Mouse (Mus musculus): ENCODE data around the gene Ncoa5.

The Ncoa5 gene

DNA sequence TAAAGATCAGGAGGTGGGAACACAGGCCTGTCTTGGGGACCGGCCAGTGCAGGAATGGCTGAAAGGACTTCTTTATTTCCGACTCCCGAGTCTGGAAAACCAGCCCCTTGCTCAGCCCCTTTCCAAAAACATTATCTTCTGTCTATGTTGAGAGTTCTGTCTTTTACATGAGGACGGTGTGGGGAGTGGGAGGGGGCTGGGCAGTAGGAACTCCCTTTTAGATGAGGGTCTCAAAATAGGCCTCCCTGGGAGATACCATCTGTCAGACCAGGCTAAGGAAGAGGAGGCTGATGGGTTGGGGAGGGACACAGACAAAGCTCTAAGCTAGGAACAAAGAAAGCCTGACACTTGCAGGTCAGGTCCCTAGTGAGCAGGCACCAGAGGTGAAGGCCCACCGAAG, 14.4 kb upstream of the Ncoa5 start:
- no peak for DNase-seq

- no peak for DNase-seq
These were observed 9.1 kb upstream of the Ncoa5 start for GRCm38 (mm10) chr2:165043729-165044128.

DNA sequence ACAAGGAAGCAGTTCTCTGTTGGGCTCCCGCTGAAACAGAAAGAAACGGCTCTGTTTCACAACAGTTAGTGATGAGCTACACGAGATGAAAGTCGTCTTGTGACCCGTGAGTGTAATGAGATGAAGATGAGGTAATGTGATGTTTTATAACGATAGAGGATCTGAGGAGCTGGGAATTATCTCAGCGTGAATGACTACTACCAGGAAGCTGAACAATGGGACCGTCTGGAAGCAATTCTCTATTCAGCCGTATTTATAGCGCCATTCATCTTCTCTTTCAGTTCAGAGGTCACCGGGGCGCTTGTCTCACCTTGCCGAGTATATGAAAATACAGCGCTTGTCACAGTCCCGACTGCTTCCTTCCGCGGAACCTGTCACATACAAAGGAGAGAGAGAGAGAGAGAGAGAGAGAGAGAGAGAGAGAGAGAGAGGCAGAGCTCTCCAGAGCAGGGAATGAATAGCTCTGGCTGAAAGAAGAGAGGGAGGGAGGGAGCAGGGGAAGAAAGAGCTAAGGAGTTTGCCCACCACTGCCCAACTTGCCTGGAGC, 8.5 kb upstream of the Ncoa5 start:
- DNase-seq = no peak

DNA sequence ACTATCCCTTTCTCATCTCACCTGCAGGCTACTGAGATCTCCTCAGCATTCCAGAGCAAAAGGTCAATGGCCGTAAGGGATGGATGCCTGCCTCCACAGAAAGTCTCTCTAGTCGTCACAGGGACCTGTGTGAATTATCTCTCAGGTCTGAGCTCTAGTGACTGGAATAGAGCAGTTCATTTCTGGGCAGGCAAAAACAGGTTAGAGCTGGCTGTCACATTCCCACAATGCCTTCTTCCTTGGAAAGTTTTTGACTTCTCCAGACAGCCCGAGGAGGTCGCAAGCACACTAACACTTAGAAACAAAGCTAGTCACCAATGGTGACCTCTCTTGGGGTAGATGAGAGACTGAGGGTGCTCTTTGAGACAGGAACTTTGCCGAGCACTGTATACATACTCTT, 7.5 kb upstream of the Ncoa5 start:
- no peak for DNase-seq

DNA sequence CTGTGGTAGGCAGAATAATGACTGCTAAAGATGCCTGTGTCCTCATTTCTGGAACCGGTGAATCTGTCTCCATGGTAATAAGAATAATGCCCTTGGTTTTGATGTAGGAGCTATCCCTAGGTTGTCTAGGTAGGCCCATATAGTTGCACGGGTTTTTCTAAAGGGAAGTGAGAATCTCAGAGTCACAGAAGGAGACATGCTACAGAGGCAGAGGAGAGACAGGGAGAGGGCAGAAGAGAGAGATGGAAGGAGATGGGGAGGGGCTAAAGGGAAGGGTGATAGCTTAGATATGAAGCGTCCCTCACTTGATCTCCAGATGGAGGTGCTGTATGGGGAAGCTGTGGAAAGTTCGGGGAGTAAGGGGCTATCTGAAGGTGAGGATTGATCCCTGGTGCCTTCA, 2.7 kb upstream of the Ncoa5 start:
- DNase-seq = no peak

GRCm38 (mm10) chr2:165035058-165035431, 378 bp upstream of the Ncoa5 start:
- no peak for DNase-seq

DNA sequence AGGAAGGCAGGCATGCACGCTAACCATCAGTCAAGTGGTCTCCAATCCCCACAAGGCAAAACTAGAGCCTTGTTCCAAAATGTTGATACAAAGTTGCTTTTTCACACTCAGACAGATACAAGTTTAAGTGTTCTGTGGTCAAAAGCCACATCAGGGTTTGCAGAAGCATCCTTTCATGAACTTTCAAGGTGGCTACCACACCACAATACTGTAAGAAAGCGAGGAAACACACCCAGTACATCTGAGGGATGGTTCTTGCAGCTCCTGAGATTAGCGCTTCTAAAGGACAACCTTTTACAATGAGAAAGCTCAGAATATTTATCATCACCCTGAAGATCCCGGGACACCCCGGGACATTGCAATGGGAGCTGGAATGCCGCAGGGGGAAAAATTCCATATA, 1.4 kb downstream of the Ncoa5 start:
- no peak for DNase-seq

DNA sequence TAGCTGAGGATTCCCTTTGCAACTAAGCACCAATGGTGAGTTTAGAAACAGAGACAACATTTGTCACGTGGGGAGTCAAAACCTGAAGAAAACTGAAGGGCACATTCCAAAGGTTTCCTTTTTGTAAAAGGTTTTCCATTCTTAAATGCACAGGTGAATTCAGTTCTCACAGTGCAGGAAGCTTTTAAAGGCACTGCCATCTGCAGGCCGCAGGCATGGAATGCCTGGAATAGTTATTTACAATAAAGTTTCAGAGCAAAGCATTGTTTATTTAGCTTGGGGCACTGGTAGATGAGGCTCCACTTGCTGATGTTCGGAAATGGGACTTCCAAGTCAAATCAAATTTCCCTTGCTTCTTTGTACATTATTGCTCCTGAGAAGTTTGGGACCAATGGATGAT, 2.1 kb downstream of the Ncoa5 start:
- DNase-seq = peak; percentile 39 to 41

DNA sequence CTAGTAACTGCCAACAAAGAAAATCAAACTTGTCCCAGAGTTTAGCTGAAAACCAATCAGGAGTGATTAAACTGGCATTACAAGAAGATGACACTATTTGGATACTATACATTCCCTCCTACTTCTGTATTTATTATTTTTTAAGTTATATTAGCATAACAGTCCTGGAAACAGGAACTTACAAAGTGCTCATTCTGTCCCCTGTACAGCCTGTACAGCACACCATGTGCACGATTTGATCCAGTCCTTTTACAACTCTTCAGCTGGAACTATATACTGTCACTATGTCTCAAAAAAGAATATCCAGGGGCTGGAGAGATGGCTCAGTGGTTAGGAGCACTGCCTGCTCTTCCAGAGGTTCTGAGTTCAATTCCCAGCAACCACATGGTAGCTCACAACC, 7.5 kb downstream of the Ncoa5 start:
- no peak for DNase-seq

GRCm38 (mm10) chr2:165020490-165020889, 14.2 kb downstream of the Ncoa5 start:
- no peak for DNase-seq

- no peak for DNase-seq
These were observed 19.7 kb downstream of the Ncoa5 start for GRCm38 (mm10) chr2:165014935-165015334.

DNA sequence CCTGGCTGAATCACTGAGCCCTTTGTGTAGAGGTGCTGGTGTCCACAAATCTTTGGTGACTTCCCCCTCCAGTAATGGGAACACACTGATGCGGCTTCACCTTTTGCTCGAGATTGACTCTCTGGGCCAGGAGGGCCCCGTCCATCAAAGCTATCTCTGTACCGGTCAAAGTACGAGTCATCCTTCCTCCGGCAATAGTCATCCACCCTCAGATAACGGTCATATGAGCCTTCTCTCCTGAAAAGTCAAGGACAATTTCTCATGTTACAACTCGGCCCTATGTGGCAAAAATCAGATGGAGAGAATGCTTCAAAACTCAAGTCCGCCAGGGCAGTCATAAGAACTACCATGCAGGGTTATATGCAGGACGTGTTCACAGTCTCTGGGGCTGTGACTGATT, 24.3 kb downstream of the Ncoa5 start:
- DNase-seq = no peak

GRCm38 (mm10) chr2:165009581-165009980, 25.1 kb downstream of the Ncoa5 start:
- DNase-seq = peak; percentile 56 to 77

DNA sequence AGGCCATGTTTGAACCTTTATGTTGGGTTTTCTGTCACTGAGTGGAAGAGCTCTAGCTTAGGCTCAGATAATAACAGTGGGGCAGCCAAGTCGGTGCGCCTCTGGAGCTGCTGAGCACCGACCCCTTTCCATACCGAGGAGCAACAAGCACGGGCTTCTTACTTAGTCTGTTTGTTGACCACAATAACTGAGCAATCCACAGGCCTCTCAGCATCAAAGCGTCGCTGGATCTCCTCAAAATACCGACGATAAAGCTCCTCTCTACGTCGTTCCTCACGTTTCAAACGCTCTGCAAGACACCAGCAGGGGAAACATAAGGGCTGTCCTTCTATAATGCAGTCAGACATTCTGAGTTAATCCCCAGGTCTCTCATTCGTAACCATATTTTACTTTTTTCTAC, 25.5 kb downstream of the Ncoa5 start:
- no peak for DNase-seq

DNA sequence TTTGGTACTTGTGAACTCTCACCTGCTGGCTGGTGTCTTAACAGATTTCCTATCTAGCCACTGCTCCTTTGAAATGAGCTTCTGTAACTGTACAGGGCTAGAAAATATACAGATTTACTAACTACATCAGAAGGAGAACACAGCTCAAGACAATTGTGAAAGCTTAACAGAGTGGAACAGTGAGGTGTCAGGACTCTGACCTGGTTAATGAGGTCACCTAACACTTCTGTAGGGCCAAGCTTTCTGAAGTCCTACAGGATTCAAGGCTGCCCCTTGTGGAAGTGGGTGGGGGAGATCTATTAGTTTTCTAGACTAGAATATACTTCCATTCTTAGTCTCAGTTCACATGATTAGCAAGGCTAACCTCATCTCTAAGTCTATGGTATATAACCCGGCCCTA, 26.7 kb downstream of the Ncoa5 start:
- peak in 1 of 2 experiments; percentile 41 for DNase-seq

DNA sequence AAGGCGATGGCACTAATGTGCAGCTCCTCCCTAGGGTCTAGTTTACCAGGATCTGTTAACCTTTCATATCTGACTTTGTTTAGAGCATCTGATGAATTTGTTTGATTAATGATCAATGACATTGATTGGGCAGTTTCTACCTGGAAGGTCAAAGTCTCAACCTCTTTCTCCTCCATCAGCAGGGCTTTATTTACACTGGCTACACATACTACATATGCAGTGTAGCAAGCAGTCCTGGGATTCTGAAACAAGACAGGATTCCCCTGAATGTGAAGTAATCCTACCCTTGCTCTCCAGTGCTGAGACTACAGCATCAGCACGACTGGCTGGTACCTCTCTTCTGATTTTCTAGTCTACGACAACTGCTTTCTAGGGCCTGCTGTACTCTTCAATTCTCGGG, 27.9 kb downstream of the Ncoa5 start:
- no peak for DNase-seq

GRCm38 (mm10) chr2:165004237-165004636, 30.4 kb downstream of the Ncoa5 start:
- peak; percentile 28 to 29 for DNase-seq

DNA sequence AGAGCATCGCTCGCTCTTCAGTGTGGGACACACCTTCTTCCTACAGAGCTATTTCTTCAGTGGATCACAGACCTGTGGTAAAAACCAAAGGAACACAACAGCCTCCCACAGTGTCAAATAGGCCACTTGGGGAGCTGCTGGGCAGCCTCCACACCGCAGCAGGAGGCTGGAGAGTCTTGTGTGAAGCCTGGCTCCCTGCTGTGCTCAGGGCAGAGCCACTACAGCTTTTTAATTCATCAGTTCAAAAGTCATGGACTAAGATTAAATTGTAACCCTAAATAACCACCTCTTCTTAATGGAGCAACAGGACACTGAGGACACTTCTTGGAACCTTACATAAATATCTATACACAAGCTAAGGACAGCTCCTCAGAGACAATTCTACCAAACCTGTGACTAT, 31.6 kb downstream of the Ncoa5 start:
- peak; percentile 36 to 44 for DNase-seq

- no peak for DNase-seq
These were observed 32.7 kb downstream of the Ncoa5 start for GRCm38 (mm10) chr2:165001958-165002357.

- DNase-seq = peak; percentile 50 to 72
These were observed 36.8 kb downstream of the Ncoa5 start for GRCm38 (mm10) chr2:164997721-164998428.

GRCm38 (mm10) chr2:164996848-164997720, 37.6 kb downstream of the Ncoa5 start:
- DNase-seq = peak in 1 of 2 experiments; percentile 31

DNA sequence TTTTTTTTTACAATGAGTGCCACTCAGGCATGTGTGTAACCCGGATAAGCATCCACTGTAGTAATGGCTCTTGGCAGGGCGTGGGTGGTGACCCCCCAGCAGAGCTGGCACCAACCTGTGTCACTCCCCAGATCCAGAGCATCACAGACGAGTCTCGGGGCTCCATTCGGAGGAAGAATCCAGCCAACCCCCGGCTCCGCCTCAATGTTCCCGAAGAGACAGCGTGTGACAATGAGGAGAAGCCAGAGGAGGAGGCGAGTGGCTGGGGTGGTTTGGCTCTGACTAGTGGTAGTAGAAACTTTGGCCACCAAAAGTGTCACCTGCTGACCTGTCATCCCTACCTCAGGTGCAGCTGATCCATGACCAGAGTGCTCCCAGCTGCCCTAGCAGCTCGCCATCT, 38.7 kb downstream of the Ncoa5 start:
- no peak for DNase-seq

DNA sequence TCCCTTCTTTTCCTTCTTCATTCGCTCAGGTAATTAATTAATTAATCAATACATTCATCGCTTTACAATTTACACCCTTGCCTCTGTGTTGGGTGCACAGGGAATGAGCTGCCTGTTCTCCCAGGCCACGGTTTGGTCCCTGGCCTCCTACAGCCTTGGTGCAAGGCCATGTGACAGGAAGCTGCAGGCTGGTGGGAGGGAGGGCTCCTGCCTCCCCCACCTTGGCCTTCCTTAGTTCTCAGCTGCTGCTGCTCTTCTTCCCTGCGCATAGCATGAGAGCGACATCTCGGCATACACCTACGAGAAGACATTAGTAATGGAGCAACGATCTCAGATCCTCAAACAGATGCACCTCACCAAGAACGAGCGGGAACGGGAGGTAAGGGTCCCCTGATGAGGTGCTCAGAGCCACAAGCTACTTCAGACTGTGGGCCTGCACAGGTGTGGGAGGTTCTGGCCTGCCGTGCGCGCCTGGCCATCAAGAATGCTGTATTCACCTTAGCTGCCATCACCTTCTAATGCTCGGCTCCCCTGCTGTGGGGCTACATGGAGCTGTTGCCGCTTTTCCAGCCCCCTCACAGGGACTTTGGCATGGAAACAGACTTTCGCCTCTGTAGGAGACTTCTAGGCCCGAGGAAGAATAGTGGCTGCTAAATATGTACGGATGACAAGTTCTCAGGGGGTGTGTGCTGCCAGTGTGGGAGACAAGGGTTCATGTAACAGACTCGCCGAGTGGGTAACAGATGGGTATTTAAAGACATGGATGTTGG, 39.8 kb downstream of the Ncoa5 start:
- DNase-seq = no peak
